Mouse (Mus musculus) Muller cell, postnatal 12 days (primary cell): Measurements from ENCODE around the gene Mrpl37.
"Not testable (repeated sequence)": the region's sequence is repeated elsewhere in the genome, so short reads cannot be mapped to it uniquely, and the experiment has no call there.

ENCODE experiments used
- DNase-seq: peaks from one replicate; pipeline ENCODE4 v3.0.0-alpha.2; 2015; ENCODE audit errors: inconsistent ontology term

The Mrpl37 gene

GRCm38 (mm10) chr4:107066252-107067124 lies at the start of gene Mrpl37, which contains the start of gene Cyb5rl:
TSS of gene Mrpl37 (minus strand) at chr4:107066868.
TSS of gene Cyb5rl (plus strand) at chr4:107066988.
- peak; percentile 92 for DNase-seq

- DNase-seq = no peak
These were observed 47.6 kb upstream of the Mrpl37 start for GRCm38 (mm10) chr4:107114278-107114677.

- DNase-seq = not testable (repeated sequence)
These were observed 42.5 kb upstream of the Mrpl37 start for GRCm38 (mm10) chr4:107109181-107109580.

GRCm38 (mm10) chr4:107108291-107108731 lies 41.6 kb upstream of the Mrpl37 start:
- no peak for DNase-seq

- no peak for DNase-seq
These were observed 40.1 kb upstream of the Mrpl37 start for GRCm38 (mm10) chr4:107106777-107107176.

GRCm38 (mm10) chr4:107102220-107102619 lies 35.6 kb upstream of the Mrpl37 start:
- no peak for DNase-seq

- peak; percentile 56 for DNase-seq
These were observed 32.3 kb upstream of the Mrpl37 start for GRCm38 (mm10) chr4:107098791-107099525.

- no peak for DNase-seq
These were observed 31.7 kb upstream of the Mrpl37 start for GRCm38 (mm10) chr4:107098375-107098774.

GRCm38 (mm10) chr4:107097871-107098270 lies 31.2 kb upstream of the Mrpl37 start:
- no peak for DNase-seq

- DNase-seq = no peak
These were observed 30.2 kb upstream of the Mrpl37 start, which contains the start of gene Cdcp2 for GRCm38 (mm10) chr4:107096841-107097373. TSS of gene Cdcp2 (plus strand) at chr4:107096891.

GRCm38 (mm10) chr4:107096043-107096442 lies 29.4 kb upstream of the Mrpl37 start:
- DNase-seq = no peak

- DNase-seq = no peak
These were observed 28.0 kb upstream of the Mrpl37 start for GRCm38 (mm10) chr4:107094484-107095187.

- DNase-seq = no peak
These were observed 25.0 kb upstream of the Mrpl37 start for GRCm38 (mm10) chr4:107091696-107092095.

- DNase-seq = no peak
These were observed 18.2 kb upstream of the Mrpl37 start for GRCm38 (mm10) chr4:107084858-107085257.

GRCm38 (mm10) chr4:107084343-107084742 lies 17.7 kb upstream of the Mrpl37 start:
- DNase-seq = no peak

GRCm38 (mm10) chr4:107083126-107083525 lies 16.5 kb upstream of the Mrpl37 start:
- no peak for DNase-seq

- no peak for DNase-seq
These were observed 15.5 kb upstream of the Mrpl37 start for GRCm38 (mm10) chr4:107082185-107082584.

- peak; percentile 39 for DNase-seq
These were observed 13.0 kb upstream of the Mrpl37 start for GRCm38 (mm10) chr4:107079716-107080115.

- DNase-seq = no peak
These were observed 12.2 kb upstream of the Mrpl37 start for GRCm38 (mm10) chr4:107078894-107079293.

- no peak for DNase-seq
These were observed 8.8 kb upstream of the Mrpl37 start for GRCm38 (mm10) chr4:107075456-107075855.

GRCm38 (mm10) chr4:107072343-107072742 lies 5.7 kb upstream of the Mrpl37 start:
- DNase-seq = no peak
